Mouse (Mus musculus) embryonic facial prominence, embryonic 13.5 days (tissue): ENCODE measurements at regions not wholly inside any gene's neighbourhood (a gene's known extent, or its start where the extent isn't known, plus 50 kb on each side); places are given as distances from the start of the nearest gene placed in this dataset.

Experiments used
- ATAC-seq: fragments of 200-750 bp; cut with Nextera tagmentation; 2 replicates; pipeline ENCODE4 v1.8.0; 2017; ENCODE audit warnings: low read depth; ENCODE audit not compliant: insufficient number of reproducible peaks, insufficient read depth, low FRiP score, low TSS enrichment
- H3K27ac ChIP-seq: fragments of 300-500 bp; sonication (generic); 2 replicates; pipeline ENCODE4 v1.5.1; 2015; ENCODE audit warnings: moderate library complexity, mild to moderate bottlenecking, inconsistent platforms
- H3K27me3 ChIP-seq: fragments of 300-500 bp; sonication (generic); 2 replicates; pipeline ENCODE4 v1.6.1; 2015; ENCODE audit warnings: mild to moderate bottlenecking, inconsistent platforms
- H3K36me3 ChIP-seq: fragments of 300-500 bp; sonication (generic); 2 replicates; pipeline ENCODE4 v1.6.1; 2015; ENCODE audit warnings: mild to moderate bottlenecking, inconsistent platforms
- H3K4me1 ChIP-seq: fragments of 300-500 bp; sonication (generic); 2 replicates; pipeline ENCODE4 v1.6.1; 2015; ENCODE audit warnings: inconsistent platforms
- H3K4me2 ChIP-seq: fragments of 300-500 bp; sonication (generic); 2 replicates; pipeline ENCODE4 v1.6.1; 2015; ENCODE audit warnings: moderate library complexity, mild to moderate bottlenecking, inconsistent platforms
- H3K4me3 ChIP-seq: fragments of 300-500 bp; sonication (generic); 2 replicates; pipeline ENCODE4 v1.5.1; 2015; ENCODE audit warnings: mild to moderate bottlenecking, inconsistent platforms
- H3K9ac ChIP-seq: fragments of 300-500 bp; sonication (generic); 2 replicates; pipeline ENCODE4 v1.6.1; 2015; ENCODE audit warnings: mild to moderate bottlenecking, inconsistent platforms
- H3K9me3 ChIP-seq: fragments of 300-500 bp; sonication (generic); 2 replicates; pipeline ENCODE4 v1.6.1; 2016; ENCODE audit warnings: inconsistent platforms
- WGBS: fragments of 180-500 bp; shearing (Covaris S2); methylation state at CpG from one replicate; pipeline ENCODE4 v1.1.7; 2015; ENCODE audit warnings: mixed read lengths; 5-methylcytosine and 5-hydroxymethylcytosine counted together

DNA sequence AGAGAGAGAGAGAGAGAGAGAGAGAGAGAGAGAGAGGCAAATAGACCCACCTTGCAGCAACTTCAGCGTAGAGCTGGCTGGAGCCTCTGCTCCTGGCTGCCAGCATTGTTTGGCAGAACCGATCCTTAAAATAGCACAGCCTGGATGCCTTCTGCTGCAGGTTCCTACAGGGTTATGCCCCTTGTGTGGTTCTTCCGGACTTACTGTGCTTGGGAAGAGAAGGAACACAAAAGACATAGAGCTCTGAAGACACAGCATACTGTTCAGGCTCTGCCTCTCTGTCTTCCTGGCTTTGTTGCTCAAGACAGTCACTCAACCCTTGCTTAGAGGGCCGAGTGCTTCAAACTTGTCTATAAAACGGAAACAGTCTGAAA is 86.2 kb upstream of the Slc25a26 start:
- 74% methylated on average over 5 of the region's 5 CpGs for WGBS
- Histone ChIP-seq H3K27me3 (no peaks in the 10 kb centered on the region), H3K4me3 (no peak overlapping the region), H3K27ac (no peak overlapping the region), H3K9ac (no peak overlapping the region), H3K4me2 (no peak overlapping the region), H3K36me3 (no peaks in the 10 kb centered on the region), H3K9me3 (no peaks in the 10 kb centered on the region), H3K4me1 (no peaks in the 10 kb centered on the region)
- ATAC-seq: no peak

DNA sequence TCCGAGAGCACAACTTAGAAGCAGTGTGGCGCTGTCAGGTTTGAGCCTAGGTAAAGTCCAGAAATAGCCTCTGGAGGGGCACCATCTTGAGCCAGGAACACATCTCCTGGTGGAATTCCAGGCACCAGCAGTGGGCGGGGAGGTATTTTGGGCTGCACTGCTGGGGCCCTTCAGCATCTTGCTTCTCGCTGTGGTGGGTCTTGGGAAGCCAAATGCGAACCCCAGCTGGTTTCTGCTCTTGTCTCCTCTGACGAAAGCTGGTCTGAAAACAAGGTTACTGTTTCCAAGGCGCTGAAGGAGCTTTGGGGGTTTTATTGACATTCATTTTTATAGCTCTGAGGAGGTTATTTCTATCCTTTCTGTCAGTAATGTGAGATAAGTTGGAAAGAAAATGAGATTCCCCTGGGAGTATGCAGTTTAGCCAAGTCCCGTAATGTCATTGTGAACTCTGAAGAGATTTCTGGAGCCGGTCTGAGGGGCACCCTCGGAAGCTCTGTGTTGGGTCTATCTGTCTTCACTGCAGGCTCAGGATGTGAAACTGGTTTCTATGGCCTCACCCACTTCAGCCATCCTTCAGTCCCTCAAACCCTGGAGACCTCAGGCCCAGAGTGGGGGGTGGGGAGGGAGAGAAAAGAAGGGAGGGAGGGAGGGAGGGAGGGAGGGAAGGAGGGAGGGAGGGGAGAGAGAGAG is 86.7 kb upstream of the Slc25a26 start:
- no peaks in the 10 kb centered on the region for H3K4me1 ChIP-seq
- 70% methylated on average over 10 of the region's 10 CpGs for WGBS
- ATAC-seq: no peak
- H3K4me2 ChIP-seq: no peak overlapping the region
- H3K4me3 ChIP-seq: no peak overlapping the region
- no peak overlapping the region for H3K27ac ChIP-seq
- H3K27me3 ChIP-seq: no peaks in the 10 kb centered on the region
- H3K9me3 ChIP-seq: no peaks in the 10 kb centered on the region
- H3K36me3 ChIP-seq: no peaks in the 10 kb centered on the region
- no peak overlapping the region for H3K9ac ChIP-seq

DNA sequence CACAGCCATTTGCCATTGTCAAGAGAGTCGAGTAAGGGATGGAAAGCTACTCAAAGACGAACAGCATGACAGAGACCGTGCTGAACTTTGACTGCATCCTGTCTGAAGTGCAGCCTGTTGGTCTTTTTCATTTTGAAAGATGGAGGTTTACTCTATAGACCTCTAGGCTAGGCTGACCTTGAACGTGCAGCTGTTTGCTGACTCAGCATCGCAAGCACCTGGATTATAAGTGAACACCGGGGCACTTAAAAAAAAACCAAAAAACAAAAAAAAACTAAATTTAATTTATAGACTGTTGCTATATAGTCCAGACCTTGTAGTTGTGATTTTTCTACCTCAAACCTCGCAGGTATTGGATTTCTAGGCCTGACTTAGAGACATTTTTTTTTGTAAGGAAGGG is 87.8 kb upstream of the Slc25a26 start:
- 88% methylated on average over 7 of the region's 7 CpGs for WGBS
- Histone ChIP-seq H3K9me3 (no peaks in the 10 kb centered on the region), H3K36me3 (no peaks in the 10 kb centered on the region), H3K4me1 (no peaks in the 10 kb centered on the region), H3K4me2 (no peak overlapping the region), H3K4me3 (no peak overlapping the region), H3K9ac (no peak overlapping the region), H3K27ac (no peak overlapping the region), H3K27me3 (no peaks in the 10 kb centered on the region)
- ATAC-seq: no peak

DNA sequence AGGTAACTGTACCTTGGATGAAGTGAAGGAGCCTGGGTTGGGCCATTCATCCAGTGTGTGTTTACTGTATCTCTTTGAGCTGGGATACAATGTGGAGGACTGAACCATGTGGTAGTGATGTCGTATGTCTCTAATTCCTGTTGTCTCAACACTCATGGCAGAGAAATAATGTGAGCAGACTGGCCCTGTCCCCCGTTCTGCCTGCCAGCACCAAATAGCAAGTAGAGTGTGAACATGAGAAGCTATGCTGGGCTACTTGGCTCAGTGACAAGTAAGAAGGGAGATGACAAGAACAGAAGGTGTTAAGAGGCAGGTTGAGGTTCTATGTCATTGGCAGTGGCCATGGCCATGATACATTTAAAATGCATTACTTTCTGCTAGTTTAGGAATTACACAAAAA is 89.7 kb upstream of the Slc25a26 start:
- WGBS: 70% methylated on average over 2 of the region's 2 CpGs
- Histone ChIP-seq H3K4me3 (no peak overlapping the region), H3K4me1 (no peaks in the 10 kb centered on the region), H3K27me3 (no peaks in the 10 kb centered on the region), H3K9ac (no peak overlapping the region), H3K9me3 (no peaks in the 10 kb centered on the region), H3K4me2 (no peak overlapping the region), H3K27ac (no peak overlapping the region), H3K36me3 (no peaks in the 10 kb centered on the region)
- no peak for ATAC-seq

DNA sequence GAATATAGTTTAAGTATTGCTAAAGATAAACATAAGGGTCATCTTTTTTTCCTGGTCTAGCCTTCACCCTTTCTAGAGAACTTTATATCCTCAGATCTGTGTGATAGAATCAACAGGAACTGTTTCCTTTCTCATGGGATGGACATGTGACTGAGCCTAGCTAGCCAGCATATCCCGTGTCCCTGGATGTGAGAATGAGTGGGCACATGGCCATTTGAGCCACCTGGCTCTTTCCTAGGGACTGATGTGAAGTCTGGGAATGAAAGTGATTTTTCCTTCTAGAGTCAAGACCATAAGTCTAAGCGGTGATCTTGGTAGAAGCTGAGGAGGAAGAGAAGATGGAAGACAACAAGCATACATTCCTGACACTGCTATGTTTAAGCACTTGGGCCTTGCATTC is 91.1 kb upstream of the Slc25a26 start:
- 92% methylated on average over 2 of the region's 2 CpGs for WGBS
- H3K4me2 ChIP-seq: no peak overlapping the region
- H3K27me3 ChIP-seq: no peaks in the 10 kb centered on the region
- no peak for ATAC-seq
- no peaks in the 10 kb centered on the region for H3K9me3 ChIP-seq
- no peaks in the 10 kb centered on the region for H3K36me3 ChIP-seq
- no peaks in the 10 kb centered on the region for H3K4me1 ChIP-seq
- H3K4me3 ChIP-seq: no peak overlapping the region
- H3K27ac ChIP-seq: no peak overlapping the region
- H3K9ac ChIP-seq: no peak overlapping the region

DNA sequence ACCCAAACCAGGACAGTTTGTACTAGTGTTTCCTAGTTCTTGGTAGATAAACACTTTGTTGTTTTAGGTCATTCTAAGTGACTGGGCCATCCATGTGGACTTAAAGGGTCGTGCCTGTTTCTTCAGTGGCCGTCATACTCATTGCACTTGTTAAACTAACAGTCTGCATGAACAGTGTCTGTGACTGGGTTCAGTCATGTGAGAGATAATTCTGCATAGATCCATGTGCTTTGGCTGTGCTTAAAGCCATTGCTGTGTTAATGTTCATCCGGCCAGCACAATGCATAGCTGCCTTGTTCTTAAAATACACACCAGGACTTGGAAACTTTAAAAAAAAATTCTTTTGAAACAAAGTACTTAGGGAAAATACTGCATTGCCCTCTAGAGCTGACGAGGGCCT is 92.4 kb upstream of the Slc25a26 start:
- no peak for ATAC-seq

DNA sequence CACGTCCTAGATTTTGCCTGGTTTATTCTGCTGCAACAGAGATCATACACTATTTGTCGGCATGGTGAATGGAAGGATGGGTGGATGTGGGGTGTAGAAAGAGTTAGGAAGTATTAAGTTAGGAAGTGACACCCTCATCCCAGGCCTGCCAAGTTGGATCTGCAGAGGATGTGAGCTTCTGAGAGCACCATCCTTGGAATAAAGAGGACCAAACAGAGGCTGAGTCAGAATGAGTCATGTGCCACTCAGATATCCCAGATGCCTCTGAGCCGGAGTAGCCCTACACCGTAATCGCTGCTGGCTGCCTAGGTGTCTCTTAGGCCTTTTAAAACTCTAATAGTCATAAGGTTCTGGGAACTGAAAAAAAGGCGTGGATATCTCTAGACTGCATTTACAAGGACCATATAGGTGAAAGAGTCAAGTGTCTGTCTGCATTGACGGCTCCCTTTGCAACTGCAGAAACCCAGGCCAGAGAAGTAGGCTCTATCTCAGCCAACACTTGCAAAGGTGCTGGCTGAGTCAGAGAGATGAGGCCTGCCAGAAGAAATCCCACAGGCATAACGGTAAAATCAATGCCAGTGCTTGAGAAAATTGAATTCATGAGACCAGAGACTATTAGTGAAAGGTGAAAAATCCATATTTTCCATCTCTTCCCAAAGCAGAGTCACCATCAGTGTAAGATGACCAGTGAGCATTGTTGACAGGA is 94.6 kb upstream of the Slc25a26 start:
- 89% methylated on average over 8 of the region's 8 CpGs for WGBS
- Histone ChIP-seq H3K4me1 (peaks cover 9% of the 10 kb centered on the region; the same call in 1 of the 2 replicates), H3K4me3 (no peak overlapping the region)

More for the DNA sequence above, 92.4 kb upstream of the Slc25a26 start:
- Histone ChIP-seq H3K4me1 (no peaks in the 10 kb centered on the region), H3K27ac (no peak overlapping the region), H3K27me3 (no peaks in the 10 kb centered on the region), H3K9me3 (no peaks in the 10 kb centered on the region), H3K4me2 (no peak overlapping the region), H3K9ac (no peak overlapping the region), H3K36me3 (no peaks in the 10 kb centered on the region), H3K4me3 (no peak overlapping the region)
- 72% methylated on average over 4 of the region's 4 CpGs for WGBS

DNA sequence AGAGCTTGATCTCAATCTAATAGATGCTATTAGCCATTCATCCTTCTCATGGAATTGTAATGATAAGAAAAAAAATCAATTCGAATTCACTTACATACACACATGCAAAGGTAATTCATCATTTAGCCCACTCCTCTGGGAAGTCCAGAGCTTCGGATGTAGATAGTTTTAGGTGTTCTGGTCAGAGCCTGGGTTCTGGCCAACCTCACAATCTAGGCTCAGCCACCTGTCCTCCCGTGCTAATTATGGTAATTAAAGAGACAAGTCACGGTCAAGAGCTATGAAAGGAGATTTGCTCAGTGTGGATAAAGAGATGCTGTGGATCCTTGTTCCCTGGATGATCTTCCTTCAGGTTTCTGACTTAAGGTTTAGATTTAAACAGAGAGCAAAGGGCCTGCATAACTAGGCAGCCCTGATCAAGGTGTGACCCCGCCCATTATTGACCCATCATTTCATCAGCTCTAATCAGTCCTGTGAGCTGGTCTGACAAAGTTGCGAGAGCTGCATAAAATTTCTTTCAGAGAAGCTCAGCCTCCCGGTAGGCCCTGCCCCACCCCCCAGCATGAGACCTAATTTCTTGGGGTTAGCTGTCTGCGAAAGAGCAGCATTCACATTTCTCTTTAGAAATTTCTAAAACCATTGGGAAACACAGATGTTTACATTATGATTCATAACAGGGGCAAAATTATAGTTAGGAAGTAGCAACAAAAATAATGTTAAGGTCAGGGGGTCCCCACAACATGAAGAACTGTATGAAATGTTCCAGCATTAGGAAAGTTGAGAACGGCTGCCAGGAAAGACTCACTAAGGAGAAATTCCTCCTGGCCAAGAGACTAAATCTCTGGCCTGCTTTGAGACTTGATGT is 98.3 kb upstream of the Slc25a26 start:
- ATAC-seq: no peak
- H3K4me1 ChIP-seq: peaks cover 12% of the 10 kb centered on the region; the same call in 1 of the 2 replicates
- H3K9ac ChIP-seq: no peak overlapping the region
- no peak overlapping the region for H3K4me3 ChIP-seq
- 55% methylated on average over 9 of the region's 9 CpGs for WGBS
- no peaks in the 10 kb centered on the region for H3K36me3 ChIP-seq
- H3K27me3 ChIP-seq: no peaks in the 10 kb centered on the region
- H3K27ac ChIP-seq: no peak overlapping the region
- H3K9me3 ChIP-seq: no peaks in the 10 kb centered on the region
- H3K4me2 ChIP-seq: no peak overlapping the region

More for the DNA sequence above, 94.6 kb upstream of the Slc25a26 start:
- Histone ChIP-seq H3K27ac (no peak overlapping the region), H3K27me3 (no peaks in the 10 kb centered on the region), H3K36me3 (no peaks in the 10 kb centered on the region), H3K9ac (no peak overlapping the region), H3K4me2 (no peak overlapping the region), H3K9me3 (no peaks in the 10 kb centered on the region)
- ATAC-seq: no peak

DNA sequence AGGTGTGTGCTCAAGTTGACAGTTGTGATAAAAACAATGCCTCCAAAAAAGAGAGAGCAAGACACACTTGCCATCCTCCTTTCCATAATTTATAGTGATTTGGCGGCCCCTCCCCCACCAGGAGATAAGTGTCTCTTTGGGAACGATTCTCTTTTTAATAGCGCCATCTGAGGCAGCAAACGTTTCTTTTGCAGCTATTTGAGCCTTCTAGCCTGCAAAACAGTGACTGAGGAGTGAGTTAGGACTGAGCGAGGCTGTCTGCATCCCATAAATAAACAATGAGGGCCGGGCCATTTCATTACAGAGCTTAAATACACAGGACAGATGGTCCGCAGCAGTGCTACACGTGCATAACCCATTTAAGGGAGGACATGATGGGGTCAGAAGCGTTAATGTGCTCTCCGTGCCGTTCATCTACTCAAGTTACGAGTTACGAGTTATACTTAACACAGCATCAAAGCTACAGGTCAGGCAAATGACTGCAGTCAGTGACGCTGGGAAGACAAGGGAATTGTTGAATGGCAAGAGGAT is 99.0 kb upstream of the Slc25a26 start:
- H3K4me1 ChIP-seq: peaks cover 12% of the 10 kb centered on the region; the same call in 1 of the 2 replicates
- no peak overlapping the region for H3K9ac ChIP-seq
- H3K36me3 ChIP-seq: no peaks in the 10 kb centered on the region
- WGBS: 27% methylated on average over 14 of the region's 14 CpGs
- ATAC-seq: no peak
- H3K9me3 ChIP-seq: no peaks in the 10 kb centered on the region
- no peaks in the 10 kb centered on the region for H3K27me3 ChIP-seq
- H3K4me2 ChIP-seq: peak overlapping the region; percentile 36
- no peak overlapping the region for H3K4me3 ChIP-seq
- no peak overlapping the region for H3K27ac ChIP-seq

DNA sequence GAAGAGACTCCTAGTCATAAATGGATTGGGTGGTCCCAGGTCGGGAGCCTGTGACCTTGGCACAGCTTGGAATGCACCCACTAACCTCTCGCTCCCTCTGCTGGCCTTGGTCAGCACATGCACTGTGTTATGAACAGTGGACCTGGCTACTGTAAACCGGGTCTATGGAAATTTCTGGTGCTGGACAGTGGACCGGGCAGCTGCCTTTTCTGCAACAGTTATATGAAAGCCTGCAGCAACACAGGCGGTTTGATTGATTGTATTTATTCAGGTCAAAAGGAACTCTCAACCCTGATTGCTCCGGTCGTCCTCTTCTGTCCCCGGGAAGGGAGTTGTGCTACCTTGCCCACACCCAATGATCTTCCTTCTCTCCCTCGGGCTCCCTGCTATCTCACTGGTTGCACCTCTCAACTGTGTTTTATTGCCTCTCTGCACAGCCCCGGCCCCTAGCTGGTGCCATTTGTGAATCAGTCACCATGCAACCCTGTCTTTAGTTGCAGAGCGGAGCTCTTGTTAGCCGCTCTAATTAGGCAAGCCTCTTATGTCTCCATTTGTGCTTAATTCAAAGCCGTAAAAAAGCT is 99.6 kb upstream of the Slc25a26 start:
- H3K4me2 ChIP-seq: peak overlapping the region; percentile 36
- H3K9ac ChIP-seq: no peak overlapping the region
- H3K27me3 ChIP-seq: no peaks in the 10 kb centered on the region
- ATAC-seq: no peak
- H3K27ac ChIP-seq: no peak overlapping the region
- no peaks in the 10 kb centered on the region for H3K9me3 ChIP-seq
- WGBS: 51% methylated on average over 13 of the region's 13 CpGs
- H3K36me3 ChIP-seq: no peaks in the 10 kb centered on the region
- peaks cover 12% of the 10 kb centered on the region; the same call in 1 of the 2 replicates for H3K4me1 ChIP-seq
- H3K4me3 ChIP-seq: no peak overlapping the region

DNA sequence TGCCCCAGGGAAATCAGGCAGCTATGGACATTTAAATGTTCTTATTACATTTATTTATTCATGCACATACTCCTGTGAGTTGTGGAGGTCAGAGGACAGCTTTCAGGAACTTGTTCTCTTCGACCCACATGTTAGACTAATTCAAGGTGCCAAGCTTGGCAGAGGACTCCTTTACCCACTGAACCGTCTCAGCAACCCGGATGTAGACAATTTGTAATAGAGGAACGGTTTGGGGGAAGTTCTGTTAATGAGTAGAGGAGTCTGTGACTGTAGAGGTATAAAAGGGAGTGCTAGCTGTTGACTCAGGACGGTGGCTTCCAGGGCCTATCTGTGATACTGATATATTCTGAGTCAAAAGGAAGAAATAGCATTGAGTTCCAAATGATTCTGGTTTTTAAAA is 107.4 kb upstream of the Magi1 start:
- Histone ChIP-seq H3K9me3 (no peaks in the 10 kb centered on the region), H3K4me1 (peaks cover 28% of the 10 kb centered on the region), H3K4me3 (no peak overlapping the region), H3K27ac (no peak overlapping the region), H3K9ac (no peak overlapping the region), H3K36me3 (no peaks in the 10 kb centered on the region), H3K4me2 (no peak overlapping the region), H3K27me3 (no peaks in the 10 kb centered on the region)
- ATAC-seq: no peak
- WGBS: 47% methylated on average over 5 of the region's 5 CpGs
